Mouse (Mus musculus): ENCODE data around the gene Axin2. TPM values are rescaled to one million over a fixed set of nuclear protein-coding genes. Genes with fewer than 3 reads are reported as not detected.
A peak's percentile ranks its signal among the peaks of the same experiment; 100 is the strongest.

Gene Axin2
- total RNA-seq, 2 experiments from 2014 or later = 1.3 to 1.8 TPM

GRCm38 (mm10) chr11:108901670-108902069 is 18.5 kb upstream of the Axin2 start:
- no peak for ATAC-seq (ENCODE audit: poor library complexity, severe bottlenecking)

- ATAC-seq (ENCODE audit: poor library complexity, severe bottlenecking) = no peak
Measured at GRCm38 (mm10) chr11:108902303-108902702, 17.8 kb upstream of the Axin2 start.

- ATAC-seq (ENCODE audit: poor library complexity, severe bottlenecking) = no peak
Measured at GRCm38 (mm10) chr11:108906590-108907254, 13.4 kb upstream of the Axin2 start.

- ATAC-seq (ENCODE audit: poor library complexity, severe bottlenecking) = no peak
Measured at GRCm38 (mm10) chr11:108909396-108910195, 10.6 kb upstream of the Axin2 start.

GRCm38 (mm10) chr11:108910328-108910886 is 9.7 kb upstream of the Axin2 start:
- 0 out of 2 replicates have a peak, but pooled peaks have one; percentile 20 for ATAC-seq (ENCODE audit: poor library complexity, severe bottlenecking)

- peak; percentile 82 for ATAC-seq (ENCODE audit: poor library complexity, severe bottlenecking)
Measured at GRCm38 (mm10) chr11:108910903-108911302, 9.2 kb upstream of the Axin2 start.

GRCm38 (mm10) chr11:108912174-108912573 is 8.0 kb upstream of the Axin2 start:
- no peak for ATAC-seq (ENCODE audit: poor library complexity, severe bottlenecking)

- no peak for ATAC-seq (ENCODE audit: poor library complexity, severe bottlenecking)
Measured at GRCm38 (mm10) chr11:108917422-108918324, 2.5 kb upstream of the Axin2 start.

- 0 out of 2 replicates have a peak, but pooled peaks have one; percentile 10 for ATAC-seq (ENCODE audit: poor library complexity, severe bottlenecking)
Measured at GRCm38 (mm10) chr11:108920636-108921505, 722 bp downstream of the Axin2 start.

GRCm38 (mm10) chr11:108921506-108922455 is 1.6 kb downstream of the Axin2 start:
- no peak for ATAC-seq (ENCODE audit: poor library complexity, severe bottlenecking)

- ATAC-seq (ENCODE audit: poor library complexity, severe bottlenecking) = no peak
Measured at GRCm38 (mm10) chr11:108922511-108923187, 2.5 kb downstream of the Axin2 start.

GRCm38 (mm10) chr11:108923188-108923575 is 3.0 kb downstream of the Axin2 start:
- ATAC-seq (ENCODE audit: poor library complexity, severe bottlenecking) = no peak

GRCm38 (mm10) chr11:108923781-108924180 is 3.6 kb downstream of the Axin2 start:
- ATAC-seq (ENCODE audit: poor library complexity, severe bottlenecking) = no peak

- no peak for ATAC-seq (ENCODE audit: poor library complexity, severe bottlenecking)
Measured at GRCm38 (mm10) chr11:108924346-108924745, 4.2 kb downstream of the Axin2 start.

- ATAC-seq (ENCODE audit: poor library complexity, severe bottlenecking) = peak; percentile 53
Measured at GRCm38 (mm10) chr11:108925202-108925601, 5.1 kb downstream of the Axin2 start.

GRCm38 (mm10) chr11:108925826-108926225 is 5.7 kb downstream of the Axin2 start:
- ATAC-seq (ENCODE audit: poor library complexity, severe bottlenecking) = no peak

GRCm38 (mm10) chr11:108926345-108927092 is 6.4 kb downstream of the Axin2 start:
- ATAC-seq (ENCODE audit: poor library complexity, severe bottlenecking) = no peak
